ENCODE assay signal across 8 mouse cellular contexts in the genomic region with DNA sequence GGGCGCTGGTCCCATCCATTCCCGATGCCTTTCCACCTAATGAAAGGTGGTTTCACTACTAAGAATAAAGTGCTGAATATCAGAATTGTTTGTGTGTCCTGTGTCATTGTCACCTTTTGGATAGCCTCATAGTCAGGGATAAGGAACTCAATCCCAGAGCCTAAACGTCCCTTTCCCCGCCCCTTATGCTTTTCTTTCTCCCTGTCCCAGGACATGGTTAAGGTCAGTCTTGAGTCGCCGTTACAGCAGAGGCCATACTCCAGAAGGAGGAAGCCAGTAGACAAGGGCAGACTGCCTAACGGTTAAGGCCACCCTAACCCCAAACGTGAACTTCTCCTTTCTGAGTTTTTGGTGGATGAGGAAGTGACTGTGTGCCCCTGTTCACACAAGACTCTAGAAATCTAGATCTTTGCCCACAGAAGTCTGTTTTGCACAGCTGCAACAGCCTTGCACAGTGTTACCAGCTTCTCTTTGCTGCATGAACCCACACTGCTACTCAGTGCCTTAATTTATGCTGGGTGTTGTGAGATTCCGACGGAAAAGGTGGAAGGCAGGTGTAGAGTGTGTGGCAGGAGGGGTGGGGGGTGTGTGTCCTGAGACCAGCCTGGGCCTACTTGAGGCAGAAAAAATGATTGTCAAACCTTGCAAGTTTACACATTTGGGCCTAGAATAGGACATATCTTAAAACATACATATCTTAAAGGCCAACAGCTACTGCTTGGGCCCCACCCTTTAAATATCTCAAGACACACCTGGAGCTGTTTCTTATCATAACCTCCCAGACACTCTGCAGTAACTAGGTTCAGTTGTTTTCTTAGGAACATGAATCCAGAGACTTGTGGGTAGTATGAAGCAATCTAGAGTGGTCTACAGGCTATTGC. TPM values are rescaled to one million over a fixed set of nuclear protein-coding genes. Genes with fewer than 3 reads are reported as not detected.
DNase-seq lines count a peak whose midpoint lies in the region; ATAC-seq and TF ChIP-seq lines count a peak whose summit lies in the region.

No protein-coding gene starts in this region.

- peak overlapping the region; percentile 82 for H3K27ac ChIP-seq in ES-Bruce4 (ENCODE audit: insufficient read depth, low read length)
- H3K27ac ChIP-seq in heart, embryonic 13.5 days (replicated peaks), result peak overlapping the region; percentile 97
- peak overlapping the region; percentile 94 for H3K27ac ChIP-seq in limb, embryonic 10.5 days
- H3K27ac ChIP-seq in midbrain, embryonic 10.5 days (replicated peaks), result peak overlapping the region; percentile 91
- H3K27ac ChIP-seq in stomach, embryonic 14.5 days (ENCODE audit: low read length), result peak overlapping the region; percentile 96; the same call in 1 of the 2 replicates

- peak; percentile 90 for DNase-seq in c-Kit-negative CD71-positive TER-119-positive erythroid progenitor cells, embryonic 14.5 days (ENCODE audit: low read depth, low spot score)
- no peak for DNase-seq in limb, embryonic 10.5 days (ENCODE audit: low spot score)
- DNase-seq in midbrain, embryonic 10.5 days (ENCODE audit: low spot score), result no peak
- no peak for DNase-seq in retina, postnatal 1 day
- DNase-seq in ovary, postnatal 14 days (ENCODE audit: low spot score), result no peak

- peak overlapping the region; percentile 87 for H3K4me2 ChIP-seq in heart, embryonic 13.5 days
- peak overlapping the region; percentile 83 for H3K4me2 ChIP-seq in stomach, embryonic 14.5 days (replicated peaks; ENCODE audit: low read depth, low read length)

- H3K9me3 ChIP-seq in ES-Bruce4 (replicated peaks; ENCODE audit: control insufficient read depth, insufficient read depth, low read length, poor library complexity, severe bottlenecking), result no peaks in the 10 kb centered on the region
- no peaks in the 10 kb centered on the region for H3K9me3 ChIP-seq in heart, embryonic 13.5 days
- H3K9me3 ChIP-seq in limb, embryonic 10.5 days (replicated peaks), result no peaks in the 10 kb centered on the region
- H3K9me3 ChIP-seq in midbrain, embryonic 10.5 days (replicated peaks), result no peaks in the 10 kb centered on the region
- no peaks in the 10 kb centered on the region for H3K9me3 ChIP-seq in stomach, embryonic 14.5 days (ENCODE audit: control insufficient read depth, low read depth, low read length)

- no peaks in the 10 kb centered on the region for H3K27me3 ChIP-seq in ES-Bruce4 (ENCODE audit: control insufficient read depth, insufficient read depth, low read length, poor library complexity, severe bottlenecking)
- H3K27me3 ChIP-seq in heart, embryonic 13.5 days (replicated peaks), result no peaks in the 10 kb centered on the region
- no peaks in the 10 kb centered on the region for H3K27me3 ChIP-seq in limb, embryonic 10.5 days (ENCODE audit: low read depth, poor library complexity, severe bottlenecking)
- H3K27me3 ChIP-seq in midbrain, embryonic 10.5 days (ENCODE audit: low read depth, poor library complexity, severe bottlenecking), result no peaks in the 10 kb centered on the region
- H3K27me3 ChIP-seq in stomach, embryonic 14.5 days (ENCODE audit: control insufficient read depth, insufficient read depth, low read length), result no peaks in the 10 kb centered on the region

- peak overlapping the region; percentile 92 for H3K4me3 ChIP-seq in ES-Bruce4 (ENCODE audit: low read depth, low read length)
- H3K4me3 ChIP-seq in heart, embryonic 13.5 days, result peak overlapping the region; percentile 87
- peak overlapping the region; percentile 64 for H3K4me3 ChIP-seq in limb, embryonic 10.5 days
- H3K4me3 ChIP-seq in midbrain, embryonic 10.5 days, result peak overlapping the region; percentile 77
- peak overlapping the region; percentile 74 for H3K4me3 ChIP-seq in stomach, embryonic 14.5 days (ENCODE audit: low read depth, low read length)

- ATAC-seq in heart, embryonic 13.5 days (ENCODE audit: extremely low read depth, insufficient number of reproducible peaks, low FRiP score, low TSS enrichment), result peak; percentile 4; the same call in 1 of the 2 replicates
- peak; percentile 8; the same call in 1 of the 2 replicates for ATAC-seq in stomach, embryonic 14.5 days (ENCODE audit: insufficient number of reproducible peaks, insufficient read depth, low FRiP score, low read depth)

- H3K4me1 ChIP-seq in ES-Bruce4 (ENCODE audit: control insufficient read depth, insufficient read depth, low read length), result peaks cover 3% of the 10 kb centered on the region
- H3K4me1 ChIP-seq in heart, embryonic 13.5 days, result peaks cover 37% of the 10 kb centered on the region
- peaks cover 30% of the 10 kb centered on the region for H3K4me1 ChIP-seq in limb, embryonic 10.5 days
- peaks cover 38% of the 10 kb centered on the region for H3K4me1 ChIP-seq in midbrain, embryonic 10.5 days
- H3K4me1 ChIP-seq in stomach, embryonic 14.5 days (ENCODE audit: control insufficient read depth, insufficient read depth, low read length), result peaks cover 23% of the 10 kb centered on the region; the same call in 1 of the 2 replicates

- WGBS in heart, embryonic 13.5 days, result 45% methylated on average over 10 of the region's 10 CpGs
- 77% methylated on average over 10 of the region's 10 CpGs for WGBS in limb, embryonic 10.5 days
- 75% methylated on average over 10 of the region's 10 CpGs for WGBS in midbrain, embryonic 10.5 days
- 51% methylated on average over 10 of the region's 10 CpGs for WGBS in stomach, embryonic 14.5 days

- peak overlapping the region; percentile 75 for H3K9ac ChIP-seq in ES-Bruce4 (ENCODE audit: low read depth, poor library complexity, severe bottlenecking)
- H3K9ac ChIP-seq in heart, embryonic 13.5 days, result peak overlapping the region; percentile 97
- peak overlapping the region; percentile 86 for H3K9ac ChIP-seq in stomach, embryonic 14.5 days (replicated peaks; ENCODE audit: low read depth, low read length)

- H3K36me3 ChIP-seq in ES-Bruce4 (ENCODE audit: control insufficient read depth, insufficient read depth, low read length, poor library complexity, severe bottlenecking), result peaks cover 3% of the 10 kb centered on the region
- H3K36me3 ChIP-seq in heart, embryonic 13.5 days, result peaks cover 21% of the 10 kb centered on the region
- H3K36me3 ChIP-seq in limb, embryonic 10.5 days, result peaks cover 25% of the 10 kb centered on the region
- peaks cover 25% of the 10 kb centered on the region for H3K36me3 ChIP-seq in midbrain, embryonic 10.5 days
- peaks cover 9% of the 10 kb centered on the region; the same call in 1 of the 2 replicates for H3K36me3 ChIP-seq in stomach, embryonic 14.5 days (ENCODE audit: control insufficient read depth, insufficient read depth, low read length)

- no peak for TF ChIP-seq CTCF in ES-Bruce4 (IDR thresholded peaks at IDR 0.05; ENCODE audit: low read depth, low read length)

- no peak for TF ChIP-seq POLR2A in ES-Bruce4 (IDR thresholded peaks at IDR 0.05; ENCODE audit: insufficient read depth, low read length)

- TF ChIP-seq EP300 in ES-Bruce4 (IDR thresholded peaks at IDR 0.05; ENCODE audit: insufficient read depth, low read depth, low read length), result no peak

RNA-seq across cellular contexts. Expression of gene Gpx1, which starts 1.8 kb away (rescaled TPM):
- polyA plus RNA-seq in ES-Bruce4 (2011; ENCODE audit: insufficient read depth, insufficient read length, low read depth, missing spikeins), result 172 and 194 TPM in 2 replicates
- polyA plus RNA-seq in heart, embryonic 13.5 days (2015; fragmentation: Nextera tagmentation; extraction: Ambion mirVana), result 825 and 854 TPM in 2 replicates
- polyA plus RNA-seq in limb, embryonic 10.5 days (2016; fragmentation: Nextera tagmentation; extraction: Ambion mirVana), result 824 and 909 TPM in 2 replicates
- 767 and 792 TPM in 2 replicates for polyA plus RNA-seq in midbrain, embryonic 10.5 days (2016; fragmentation: Nextera tagmentation; extraction: Ambion mirVana)
- polyA plus RNA-seq in stomach, embryonic 14.5 days (2014; fragmentation: Nextera tagmentation; extraction: Ambion mirVana), result 676 and 679 TPM in 2 replicates

RNA-seq across cellular contexts. Expression of gene Usp4, which starts 7.2 kb away (rescaled TPM):
- polyA plus RNA-seq in ES-Bruce4 (2011; ENCODE audit: insufficient read depth, insufficient read length, low read depth, missing spikeins), result 69.5 and 69.9 TPM in 2 replicates
- 80.6 and 86.7 TPM in 2 replicates for polyA plus RNA-seq in heart, embryonic 13.5 days (2015; fragmentation: Nextera tagmentation; extraction: Ambion mirVana)
- polyA plus RNA-seq in limb, embryonic 10.5 days (2016; fragmentation: Nextera tagmentation; extraction: Ambion mirVana), result 132 and 140 TPM in 2 replicates
- polyA plus RNA-seq in midbrain, embryonic 10.5 days (2016; fragmentation: Nextera tagmentation; extraction: Ambion mirVana), result 119 and 140 TPM in 2 replicates
- 102 and 103 TPM in 2 replicates for polyA plus RNA-seq in stomach, embryonic 14.5 days (2014; fragmentation: Nextera tagmentation; extraction: Ambion mirVana)

RNA-seq across cellular contexts. Expression of gene Tcta, which starts 34.5 kb away (rescaled TPM):
- 4.0 and 7.0 TPM in 2 replicates for polyA plus RNA-seq in ES-Bruce4 (2011; ENCODE audit: insufficient read depth, insufficient read length, low read depth, missing spikeins)
- polyA plus RNA-seq in heart, embryonic 13.5 days (2015; fragmentation: Nextera tagmentation; extraction: Ambion mirVana), result 31.2 and 32.6 TPM in 2 replicates
- 9.2 and 11.5 TPM in 2 replicates for polyA plus RNA-seq in limb, embryonic 10.5 days (2016; fragmentation: Nextera tagmentation; extraction: Ambion mirVana)
- 17.8 and 26.2 TPM in 2 replicates for polyA plus RNA-seq in midbrain, embryonic 10.5 days (2016; fragmentation: Nextera tagmentation; extraction: Ambion mirVana)
- polyA plus RNA-seq in stomach, embryonic 14.5 days (2014; fragmentation: Nextera tagmentation; extraction: Ambion mirVana), result 37.9 and 43.3 TPM in 2 replicates

RNA-seq across cellular contexts. Expression of gene Rhoa, which starts 34.6 kb away (rescaled TPM):
- polyA plus RNA-seq in ES-Bruce4 (2011; ENCODE audit: insufficient read depth, insufficient read length, low read depth, missing spikeins), result 429 and 434 TPM in 2 replicates
- 332 and 341 TPM in 2 replicates for polyA plus RNA-seq in heart, embryonic 13.5 days (2015; fragmentation: Nextera tagmentation; extraction: Ambion mirVana)
- polyA plus RNA-seq in limb, embryonic 10.5 days (2016; fragmentation: Nextera tagmentation; extraction: Ambion mirVana), result 246 and 250 TPM in 2 replicates
- 272 and 276 TPM in 2 replicates for polyA plus RNA-seq in midbrain, embryonic 10.5 days (2016; fragmentation: Nextera tagmentation; extraction: Ambion mirVana)
- 308 and 334 TPM in 2 replicates for polyA plus RNA-seq in stomach, embryonic 14.5 days (2014; fragmentation: Nextera tagmentation; extraction: Ambion mirVana)

RNA-seq across cellular contexts. Expression of gene Amt, which starts 43.8 kb away (rescaled TPM):
- polyA plus RNA-seq in ES-Bruce4 (2011; ENCODE audit: insufficient read depth, insufficient read length, low read depth, missing spikeins), result 69.2 and 69.3 TPM in 2 replicates
- polyA plus RNA-seq in heart, embryonic 13.5 days (2015; fragmentation: Nextera tagmentation; extraction: Ambion mirVana), result 10.9 and 12.9 TPM in 2 replicates
- polyA plus RNA-seq in limb, embryonic 10.5 days (2016; fragmentation: Nextera tagmentation; extraction: Ambion mirVana), result 23.1 and 24.8 TPM in 2 replicates
- 37.9 and 39.2 TPM in 2 replicates for polyA plus RNA-seq in midbrain, embryonic 10.5 days (2016; fragmentation: Nextera tagmentation; extraction: Ambion mirVana)
- polyA plus RNA-seq in stomach, embryonic 14.5 days (2014; fragmentation: Nextera tagmentation; extraction: Ambion mirVana), result 21.3 and 27.4 TPM in 2 replicates
